Mouse (Mus musculus): ENCODE measurements around the gene Mpi. TPM values are rescaled to one million over a fixed set of nuclear protein-coding genes. Genes with fewer than 3 reads are reported as not detected.

The Mpi gene
- polyA plus RNA-seq, 1 experiment from 2014 or later: 64.7 TPM

DNA sequence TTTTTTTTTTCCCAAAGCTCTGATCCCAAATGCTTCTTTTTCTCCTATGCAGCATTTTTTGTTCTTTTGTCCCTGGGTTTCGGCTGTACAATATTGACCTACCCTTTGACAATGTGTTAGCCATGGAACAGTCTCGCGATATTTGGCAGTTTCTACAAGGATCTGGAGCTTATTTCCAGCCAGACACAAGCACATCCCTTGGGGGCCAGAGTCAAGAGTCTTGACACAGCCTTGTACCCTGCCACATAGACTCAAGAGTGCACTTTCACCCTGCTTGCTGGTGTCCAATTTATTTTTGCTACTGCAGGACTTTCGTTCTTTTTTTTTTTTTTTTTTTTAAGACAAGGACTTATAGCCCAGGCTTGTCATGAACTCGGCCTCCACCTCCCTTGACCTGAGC lies 16.2 kb downstream of the Mpi start:
- DNase-seq (ENCODE audit: low spot score): no peak
- H3K27me3 ChIP-seq (ENCODE audit: low read depth, poor library complexity, severe bottlenecking): no peaks in the 10 kb centered on the region
- WGBS: 85% methylated on average over 5 of the region's 5 CpGs
- peak overlapping the region; percentile 93; the same call in 1 of the 2 replicates for H3K4me3 ChIP-seq
- H3K4me1 ChIP-seq: peaks cover 27% of the 10 kb centered on the region
- H3K27ac ChIP-seq (replicated peaks): peak overlapping the region; percentile 95; the same call in 1 of the 2 replicates
- H3K36me3 ChIP-seq: peaks cover 65% of the 10 kb centered on the region
- no peaks in the 10 kb centered on the region for H3K9me3 ChIP-seq (replicated peaks)

DNA sequence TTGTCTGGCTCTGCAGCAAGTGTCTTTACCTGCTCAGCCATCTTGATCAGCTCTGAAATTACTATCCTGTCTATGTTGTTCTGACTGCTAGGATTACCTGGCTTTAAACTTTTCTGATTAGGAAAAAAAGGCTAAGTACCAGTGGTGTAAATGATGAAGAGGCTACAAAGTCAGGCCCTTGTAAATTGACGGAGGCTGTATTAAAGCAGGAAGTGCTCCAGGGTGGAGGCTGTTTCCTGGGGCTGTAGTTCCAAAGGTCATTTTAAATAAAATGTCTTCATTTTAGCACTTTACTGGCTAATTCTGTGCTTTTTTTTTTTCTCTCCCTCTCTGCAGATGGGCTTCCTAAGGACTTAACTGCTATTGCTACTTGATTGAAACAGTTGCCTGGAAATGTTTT lies 20.6 kb downstream of the Mpi start:
- WGBS: 83% methylated on average over 1 of the region's 1 CpGs
- Histone ChIP-seq H3K27me3 (ENCODE audit: low read depth, poor library complexity, severe bottlenecking) (no peaks in the 10 kb centered on the region), H3K4me3 (no peak overlapping the region), H3K4me1 (peaks cover 4% of the 10 kb centered on the region), H3K9me3 (replicated peaks) (no peaks in the 10 kb centered on the region), H3K27ac (replicated peaks) (no peak overlapping the region), H3K36me3 (peaks cover 64% of the 10 kb centered on the region)
- DNase-seq (ENCODE audit: low spot score): no peak

DNA sequence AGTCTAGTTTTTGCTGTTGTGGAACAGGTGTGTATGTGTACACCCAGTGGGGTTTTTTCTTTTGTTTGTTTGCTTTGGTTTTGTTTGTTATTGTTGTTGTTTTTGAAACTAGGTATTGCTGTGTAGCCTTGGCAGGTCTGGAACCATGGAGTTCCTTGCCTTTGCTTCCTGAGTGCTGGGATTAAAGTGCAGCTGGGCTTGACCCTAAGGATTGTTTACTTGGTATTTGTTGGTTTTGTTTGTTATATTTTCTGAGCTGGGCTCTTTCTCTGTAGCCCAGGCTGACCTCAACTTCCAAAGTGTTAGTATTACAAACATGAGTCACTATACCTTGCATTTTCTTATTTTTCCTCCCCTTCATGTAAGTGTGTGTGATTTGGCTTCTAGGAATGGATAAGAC lies 26.1 kb downstream of the Mpi start:
- Histone ChIP-seq H3K36me3 (peaks cover 27% of the 10 kb centered on the region), H3K27ac (replicated peaks) (no peak overlapping the region), H3K27me3 (ENCODE audit: low read depth, poor library complexity, severe bottlenecking) (no peaks in the 10 kb centered on the region), H3K9me3 (replicated peaks) (no peaks in the 10 kb centered on the region), H3K4me3 (no peak overlapping the region), H3K4me1 (peaks cover 22% of the 10 kb centered on the region)
- DNase-seq (ENCODE audit: low spot score): no peak

DNA sequence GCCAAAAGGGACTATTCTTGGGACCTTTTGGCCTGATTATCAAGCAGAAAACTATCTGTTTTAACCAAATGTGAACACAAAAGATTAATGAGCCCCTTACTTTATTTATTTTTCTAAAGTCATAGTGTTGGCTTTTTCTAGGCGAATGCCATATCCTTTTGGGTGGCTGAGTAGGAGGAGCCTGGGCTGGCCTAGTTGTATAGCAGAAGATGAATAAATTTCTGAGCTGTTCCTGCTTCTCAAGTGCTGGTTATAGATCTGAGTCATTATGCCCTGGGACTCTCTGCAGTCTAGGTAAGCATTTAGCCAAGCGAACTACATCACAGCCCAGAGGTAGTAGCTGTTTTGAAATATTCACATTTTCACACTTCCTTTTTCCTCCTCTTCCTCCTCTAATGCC lies 27.0 kb downstream of the Mpi start:
- Histone ChIP-seq H3K9me3 (replicated peaks) (no peaks in the 10 kb centered on the region), H3K27me3 (ENCODE audit: low read depth, poor library complexity, severe bottlenecking) (no peaks in the 10 kb centered on the region), H3K4me3 (no peak overlapping the region), H3K36me3 (peaks cover 20% of the 10 kb centered on the region), H3K4me1 (peaks cover 23% of the 10 kb centered on the region), H3K27ac (replicated peaks) (no peak overlapping the region)
- WGBS: 80% methylated on average over 2 of the region's 2 CpGs
- no peak for DNase-seq (ENCODE audit: low spot score)

DNA sequence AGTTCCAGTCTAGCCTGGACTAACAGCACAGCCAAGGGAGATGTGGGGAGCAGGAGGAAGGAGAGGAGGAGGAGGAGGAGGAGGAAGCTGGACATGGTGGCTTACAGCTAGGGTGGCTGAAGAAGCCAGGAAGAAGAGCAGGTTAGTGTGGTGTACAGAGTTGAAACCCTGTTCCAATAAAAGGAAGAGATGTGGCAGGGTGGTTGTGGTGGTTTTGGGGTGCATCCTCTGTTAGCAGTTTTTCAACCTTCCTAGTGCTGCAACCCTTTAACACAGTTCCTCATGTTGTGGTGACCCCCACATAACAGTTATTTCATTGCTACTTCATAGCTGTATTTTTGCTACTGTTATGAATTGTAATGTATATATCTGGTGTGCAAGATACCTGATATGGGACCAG lies 28.1 kb downstream of the Mpi start:
- Histone ChIP-seq H3K4me3 (no peak overlapping the region), H3K9me3 (replicated peaks) (no peaks in the 10 kb centered on the region), H3K27me3 (ENCODE audit: low read depth, poor library complexity, severe bottlenecking) (no peaks in the 10 kb centered on the region), H3K27ac (replicated peaks) (no peak overlapping the region), H3K36me3 (peaks cover 9% of the 10 kb centered on the region), H3K4me1 (peaks cover 26% of the 10 kb centered on the region)
- DNase-seq (ENCODE audit: low spot score): no peak

DNA sequence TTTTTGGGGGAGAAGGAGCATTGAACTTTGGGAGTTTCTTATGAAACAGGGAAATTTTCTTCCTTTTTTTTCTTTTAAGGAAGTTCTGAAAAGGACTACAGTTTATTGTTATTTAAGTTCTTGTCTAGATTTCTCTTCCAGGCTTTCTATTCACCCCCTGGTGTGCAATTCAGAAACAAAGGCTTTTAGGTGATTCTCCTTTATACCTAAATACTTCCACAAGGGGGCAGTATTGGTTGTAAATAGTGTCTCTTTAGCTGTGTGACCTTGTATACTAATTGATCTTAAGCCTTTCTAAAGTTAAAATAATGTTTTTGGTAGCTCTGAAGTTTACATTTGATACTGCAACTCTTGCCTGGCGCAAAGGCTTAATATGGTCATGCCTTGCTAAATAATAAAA lies 28.8 kb downstream of the Mpi start:
- Histone ChIP-seq H3K9me3 (replicated peaks) (no peaks in the 10 kb centered on the region), H3K36me3 (peaks cover 3% of the 10 kb centered on the region), H3K4me3 (no peak overlapping the region), H3K4me1 (peaks cover 26% of the 10 kb centered on the region), H3K27me3 (ENCODE audit: low read depth, poor library complexity, severe bottlenecking) (no peaks in the 10 kb centered on the region), H3K27ac (replicated peaks) (no peak overlapping the region)
- DNase-seq (ENCODE audit: low spot score): no peak
- WGBS: 86% methylated on average over 1 of the region's 1 CpGs

DNA sequence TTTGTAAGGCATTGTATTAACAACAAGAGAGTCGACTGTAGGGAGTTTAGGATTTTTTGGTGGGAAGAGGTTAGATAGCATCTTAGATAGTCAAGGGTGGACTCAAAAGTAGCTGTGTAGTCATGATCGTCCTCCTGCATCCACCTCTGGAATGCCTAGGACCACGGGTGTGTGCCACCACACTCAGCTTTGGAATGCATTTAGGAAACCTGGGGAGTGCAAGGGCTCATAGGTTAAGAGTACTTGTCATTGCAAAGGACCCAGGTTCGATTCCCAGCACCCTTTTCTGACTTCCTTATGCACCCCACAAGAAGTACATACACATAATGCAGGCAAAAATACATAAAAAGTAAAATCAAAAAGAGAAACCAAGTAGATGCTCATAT lies 29.7 kb downstream of the Mpi start:
- 77% methylated on average over 4 of the region's 4 CpGs for WGBS
- Histone ChIP-seq H3K27me3 (ENCODE audit: low read depth, poor library complexity, severe bottlenecking) (no peaks in the 10 kb centered on the region), H3K4me3 (peak overlapping the region; percentile 99), H3K9me3 (replicated peaks) (no peaks in the 10 kb centered on the region), H3K36me3 (no peaks in the 10 kb centered on the region), H3K27ac (replicated peaks) (no peak overlapping the region), H3K4me1 (peaks cover 26% of the 10 kb centered on the region)
- DNase-seq (ENCODE audit: low spot score): no peak

DNA sequence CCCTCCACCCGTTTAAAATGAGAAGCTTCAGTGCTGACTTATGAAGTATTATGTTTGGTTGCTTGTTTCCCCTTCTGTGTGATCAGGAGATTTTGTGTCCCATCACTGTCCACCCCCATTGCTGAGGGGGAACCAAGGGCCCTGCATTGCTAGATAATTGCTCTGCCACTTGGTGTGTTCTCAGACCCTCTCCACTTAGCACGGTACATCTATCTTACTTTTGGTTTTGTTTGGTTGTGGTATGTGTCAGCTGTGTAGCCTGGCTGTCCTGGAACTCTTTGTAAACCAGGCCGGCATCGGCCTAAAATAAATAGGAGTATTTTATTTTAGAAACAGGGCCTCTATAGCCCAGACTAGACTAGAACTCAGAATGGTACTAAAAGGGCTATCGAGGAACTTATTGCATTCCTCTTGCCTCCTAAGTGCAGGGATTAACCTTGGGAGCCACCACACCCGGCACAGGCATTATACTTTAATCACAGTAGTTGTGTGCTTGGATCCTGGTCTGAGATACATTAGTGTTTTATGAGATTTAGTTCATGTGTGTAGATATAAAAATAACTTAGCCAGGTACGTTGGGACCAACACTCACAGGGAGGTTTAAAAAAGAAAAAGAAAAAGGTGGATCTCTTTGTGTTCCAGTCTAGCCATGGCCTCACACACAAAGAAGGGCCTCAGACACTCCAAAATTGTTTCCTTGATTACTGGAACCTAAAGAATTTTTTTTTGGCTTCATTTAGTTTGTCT lies 30.3 kb downstream of the Mpi start:
- 50% methylated on average over 7 of the region's 7 CpGs for WGBS
- no peaks in the 10 kb centered on the region for H3K36me3 ChIP-seq
- peak overlapping the region; percentile 99 for H3K4me3 ChIP-seq
- H3K4me1 ChIP-seq: peaks cover 28% of the 10 kb centered on the region
- no peak for DNase-seq (ENCODE audit: low spot score)
- no peaks in the 10 kb centered on the region for H3K27me3 ChIP-seq (ENCODE audit: low read depth, poor library complexity, severe bottlenecking)
- H3K9me3 ChIP-seq (replicated peaks): no peaks in the 10 kb centered on the region
- H3K27ac ChIP-seq (replicated peaks): peak overlapping the region; percentile 98

DNA sequence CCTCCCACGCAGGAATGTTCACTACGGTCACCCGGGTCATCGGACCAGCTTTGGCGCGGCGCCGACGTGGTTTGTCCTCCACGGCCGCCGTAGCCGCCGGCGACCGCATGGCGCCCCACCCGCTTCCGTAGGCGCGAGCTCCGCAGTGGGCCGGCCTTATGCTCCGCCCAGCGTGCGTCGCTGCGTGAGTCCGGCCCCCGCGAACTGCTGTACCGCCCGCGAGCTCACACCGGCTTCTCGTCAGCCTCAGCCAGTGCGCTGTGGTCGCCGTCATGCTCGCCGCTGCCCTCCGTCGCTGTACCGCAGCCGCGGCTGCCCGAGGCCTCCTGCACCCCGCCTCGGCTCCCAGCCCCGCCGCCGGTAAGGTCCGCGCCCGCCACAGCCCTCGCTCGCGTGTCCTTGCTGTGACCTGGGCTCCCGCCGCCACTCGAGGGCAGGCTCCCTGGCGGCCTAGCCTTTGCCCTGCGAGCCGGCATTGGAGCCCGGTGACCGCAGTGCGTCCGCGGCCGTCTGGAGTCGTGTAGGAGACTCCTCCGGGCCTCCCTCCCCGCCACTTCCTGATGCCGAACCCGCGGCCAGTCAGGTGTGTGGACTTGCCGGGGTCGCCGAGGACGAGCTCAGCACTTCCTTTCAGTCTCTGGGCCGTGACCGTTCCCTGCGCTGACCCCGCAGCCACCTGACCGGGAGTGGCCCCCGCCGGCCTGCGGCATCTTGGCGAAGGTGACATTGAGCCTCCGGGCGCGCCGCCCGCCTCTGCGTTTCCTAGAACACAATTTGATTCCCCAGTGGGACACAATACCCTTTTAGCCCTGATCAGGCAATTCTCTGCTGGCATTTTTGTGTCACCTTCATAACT lies 31.3 kb downstream of the Mpi start, which contains the start of gene Cox5a:
Gene Cox5a, plus strand, starts transcription at position 219 of the 856 bp plus-strand sequence.
- peak; percentile 92 for DNase-seq (ENCODE audit: low spot score)
- Histone ChIP-seq H3K27me3 (ENCODE audit: low read depth, poor library complexity, severe bottlenecking) (no peaks in the 10 kb centered on the region), H3K9me3 (replicated peaks) (no peaks in the 10 kb centered on the region), H3K4me1 (peaks cover 33% of the 10 kb centered on the region), H3K27ac (replicated peaks) (peak within 1 kb of the TSS; percentile 98), H3K4me3 (peak within 1 kb of the TSS; percentile 99), H3K36me3 (no peaks in the 10 kb centered on the region)
- under 1% methylated on average over 95 of the region's 95 CpGs for WGBS

DNA sequence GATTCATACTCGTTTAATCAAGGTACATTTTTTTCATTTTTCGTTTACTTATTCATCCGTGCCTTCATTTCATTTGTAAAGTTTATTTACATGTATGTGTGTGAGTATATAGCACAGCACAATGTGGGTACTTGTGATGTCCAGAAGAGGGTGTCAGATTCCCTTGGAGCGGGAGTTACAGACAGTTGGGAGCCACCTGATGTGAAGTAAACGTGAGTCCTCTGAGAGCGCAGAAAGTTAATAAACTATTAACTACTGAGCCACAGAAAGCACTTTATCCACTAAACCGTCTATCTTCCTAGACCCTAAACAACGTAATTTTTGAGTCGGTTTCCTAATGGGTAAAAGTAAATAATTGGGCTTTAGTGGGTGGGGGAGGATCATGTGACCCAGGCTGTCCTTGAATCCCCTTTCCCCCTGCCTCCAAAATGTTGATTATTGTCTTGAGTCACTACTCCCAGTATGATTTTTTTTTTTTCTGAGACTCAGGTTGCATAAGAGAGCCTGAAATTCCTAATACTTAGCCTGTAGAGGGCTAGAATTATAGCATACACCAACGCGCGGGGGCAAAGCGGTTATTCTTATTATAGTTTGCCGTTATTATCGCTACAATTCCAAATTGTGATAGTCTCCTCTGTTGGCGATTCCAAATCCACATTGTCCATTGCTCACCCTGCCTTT lies 32.0 kb downstream of the Mpi start:
- no peaks in the 10 kb centered on the region for H3K27me3 ChIP-seq (ENCODE audit: low read depth, poor library complexity, severe bottlenecking)
- H3K4me3 ChIP-seq: peak overlapping the region; percentile 99
- peaks cover 33% of the 10 kb centered on the region for H3K4me1 ChIP-seq
- WGBS: 27% methylated on average over 16 of the region's 16 CpGs
- no peaks in the 10 kb centered on the region for H3K36me3 ChIP-seq
- no peak for DNase-seq (ENCODE audit: low spot score)
- H3K27ac ChIP-seq (replicated peaks): peak overlapping the region; percentile 98
- no peaks in the 10 kb centered on the region for H3K9me3 ChIP-seq (replicated peaks)

DNA sequence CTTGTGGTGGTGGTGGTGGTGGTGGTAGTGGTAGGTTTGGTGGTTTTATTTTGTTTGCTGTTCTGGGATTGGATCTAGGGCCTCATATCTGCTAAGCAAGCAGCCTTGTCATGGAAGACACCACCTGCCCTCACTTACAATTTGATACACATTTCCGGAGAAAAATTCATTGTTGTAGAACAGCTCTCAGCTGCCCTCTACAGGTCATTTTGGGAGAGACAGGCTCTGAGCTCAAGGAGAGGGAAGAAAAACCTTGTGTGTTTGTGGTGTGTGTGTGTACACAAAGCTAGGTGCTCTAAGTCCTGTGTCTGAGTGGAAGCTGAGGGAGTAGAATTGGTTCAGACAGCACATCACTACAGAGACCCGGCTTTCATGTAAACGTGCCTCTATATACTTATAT lies 35.5 kb downstream of the Mpi start:
- Histone ChIP-seq H3K36me3 (no peaks in the 10 kb centered on the region), H3K4me1 (peaks cover 17% of the 10 kb centered on the region), H3K4me3 (no peak overlapping the region), H3K27ac (replicated peaks) (peak overlapping the region; percentile 67), H3K27me3 (ENCODE audit: low read depth, poor library complexity, severe bottlenecking) (no peaks in the 10 kb centered on the region), H3K9me3 (replicated peaks) (no peaks in the 10 kb centered on the region)
- WGBS: 22% methylated on average over 3 of the region's 3 CpGs
- DNase-seq (ENCODE audit: low spot score): peak; percentile 69

DNA sequence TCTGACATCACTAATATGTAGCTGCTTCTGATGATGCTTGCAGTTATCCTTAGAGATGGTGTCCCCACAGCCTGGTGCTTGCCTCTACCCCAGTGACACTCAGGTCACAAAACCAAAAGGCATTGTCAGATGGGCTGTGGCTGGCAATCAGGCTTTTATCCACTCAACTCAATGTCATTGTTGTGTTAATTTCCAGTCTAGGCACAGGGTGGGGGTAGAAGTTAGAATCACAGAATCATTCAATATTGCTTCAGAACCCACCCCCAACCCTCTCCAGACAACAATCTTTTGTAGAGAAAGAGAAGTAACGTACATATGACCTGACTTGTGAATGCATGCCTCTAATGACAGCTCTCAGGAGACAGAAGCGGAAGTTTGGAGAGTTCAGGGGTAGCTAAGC lies 42.0 kb downstream of the Mpi start:
- Histone ChIP-seq H3K9me3 (replicated peaks) (no peaks in the 10 kb centered on the region), H3K4me3 (no peak overlapping the region), H3K36me3 (no peaks in the 10 kb centered on the region), H3K4me1 (peaks cover 17% of the 10 kb centered on the region), H3K27ac (replicated peaks) (no peak overlapping the region), H3K27me3 (ENCODE audit: low read depth, poor library complexity, severe bottlenecking) (peaks cover 18% of the 10 kb centered on the region)
- 68% methylated on average over 2 of the region's 2 CpGs for WGBS
- no peak for DNase-seq (ENCODE audit: low spot score)

Measured in midbrain, embryonic 10.5 days (tissue).